Mouse (Mus musculus): ENCODE data around the gene Pet117.

- TF ChIP-seq CTCF (IDR thresholded peaks at IDR 0.05; ENCODE audit: low read depth) (no peak), EP300 (IDR thresholded peaks at IDR 0.05; ENCODE audit: low read depth) (no peak)
Measured at GRCm38 (mm10) chr2:144337230-144337629, 31.6 kb upstream of the Pet117 start.

All from liver, embryonic 14.5 days (tissue).